Mouse (Mus musculus) spleen, postnatal 10 days (tissue): ENCODE results near the gene Slfnl1.

ENCODE experiments used
- DNase-seq, 2 experiments: peaks; one replicate each; pipeline ENCODE4 v3.0.0; 2021 to 2022; ENCODE audit warnings: low spot score in 2 of 2

Slfnl1 gene

DNA sequence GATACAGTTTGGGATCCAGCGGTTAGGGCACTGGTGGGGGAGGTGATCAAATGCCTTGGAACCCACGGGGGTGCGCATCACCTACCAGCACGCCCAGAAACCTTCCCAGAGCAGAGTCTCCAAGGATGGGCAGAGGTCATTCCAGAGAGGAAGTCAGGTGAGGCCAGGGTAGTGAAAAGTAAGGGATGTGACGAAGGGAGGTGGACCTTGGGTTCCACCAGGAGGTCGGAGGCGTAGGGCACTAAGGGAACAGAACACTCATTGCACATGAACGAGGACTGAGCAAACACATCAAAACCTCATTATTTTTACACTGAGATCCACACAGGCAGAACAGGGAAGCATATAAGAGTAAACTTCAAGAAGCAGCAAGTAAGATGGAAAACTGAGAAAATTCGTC, 49.7 kb downstream of the Slfnl1 start:
- no peak for DNase-seq
